Mouse (Mus musculus): ENCODE data around the gene Trim12c. TPM values are rescaled to one million over a fixed set of nuclear protein-coding genes. Genes with fewer than 3 reads are reported as not detected.

Trim12c gene
- polyA plus RNA-seq, 1 experiment from 2014 or later = 3.1 TPM

- ATAC-seq (peak; percentile 70), DNase-seq (ENCODE audit: low spot score) (peak; percentile 46)
- H3K4me2 ChIP-seq (replicated peaks; ENCODE audit: low read depth, low read length) = peak overlapping the region; percentile 46
- WGBS = 8% methylated on average over 15 of the region's 15 CpGs
- H3K9me3 ChIP-seq (ENCODE audit: low read length) = no peaks in the 10 kb centered on the region
- TF ChIP-seq CTCF (IDR thresholded peaks at IDR 0.05) (no peak), EP300 (IDR thresholded peaks at IDR 0.05) (no peak)
- peak overlapping the region; percentile 53 for H3K4me3 ChIP-seq (ENCODE audit: low read depth, low read length)
- H3K9ac ChIP-seq (replicated peaks; ENCODE audit: low read depth) = peak overlapping the region; percentile 17; the same call in 1 of the 2 replicates
- no peaks in the 10 kb centered on the region for H3K36me3 ChIP-seq (ENCODE audit: insufficient read depth, low read length)
- peak overlapping the region; percentile 61; the same call in 1 of the 2 replicates for H3K27ac ChIP-seq (ENCODE audit: low read length)
- H3K4me1 ChIP-seq (ENCODE audit: insufficient read depth, low read depth, low read length) = no peaks in the 10 kb centered on the region
- no peaks in the 10 kb centered on the region for H3K27me3 ChIP-seq (replicated peaks; ENCODE audit: insufficient read depth, low read length)
Observed at GRCm38 (mm10) chr7:104314796-104315353, 38.3 kb downstream of the Trim12c start.

- WGBS = 76% methylated on average over 5 of the region's 5 CpGs
- no peak overlapping the region for H3K27ac ChIP-seq (ENCODE audit: low read length)
- no peak for DNase-seq (ENCODE audit: low spot score)
- no peak overlapping the region for H3K4me2 ChIP-seq (replicated peaks; ENCODE audit: low read depth, low read length)
- H3K36me3 ChIP-seq (ENCODE audit: insufficient read depth, low read length) = no peaks in the 10 kb centered on the region
- no peak for TF ChIP-seq EP300 (IDR thresholded peaks at IDR 0.05)
- H3K9me3 ChIP-seq (ENCODE audit: low read length) = no peaks in the 10 kb centered on the region
- no peaks in the 10 kb centered on the region for H3K27me3 ChIP-seq (replicated peaks; ENCODE audit: insufficient read depth, low read length)
- H3K9ac ChIP-seq (replicated peaks; ENCODE audit: low read depth) = no peak overlapping the region
- H3K4me3 ChIP-seq (ENCODE audit: low read depth, low read length) = no peak overlapping the region
- ATAC-seq = no peak
- no peaks in the 10 kb centered on the region for H3K4me1 ChIP-seq (ENCODE audit: insufficient read depth, low read depth, low read length)
Observed at GRCm38 (mm10) chr7:104291638-104292400, 61.3 kb downstream of the Trim12c start.

GRCm38 (mm10) chr7:104290641-104291040 lies 62.5 kb downstream of the Trim12c start:
- no peak overlapping the region for H3K4me2 ChIP-seq (replicated peaks; ENCODE audit: low read depth, low read length)
- TF ChIP-seq EP300 (IDR thresholded peaks at IDR 0.05) (no peak), CTCF (IDR thresholded peaks at IDR 0.05) (no peak)
- no peak for DNase-seq (ENCODE audit: low spot score)
- no peak for ATAC-seq
- no peaks in the 10 kb centered on the region for H3K9me3 ChIP-seq (ENCODE audit: low read length)
- H3K27me3 ChIP-seq (replicated peaks; ENCODE audit: insufficient read depth, low read length) = no peaks in the 10 kb centered on the region
- no peak overlapping the region for H3K4me3 ChIP-seq (ENCODE audit: low read depth, low read length)
- no peak overlapping the region for H3K27ac ChIP-seq (ENCODE audit: low read length)
- H3K36me3 ChIP-seq (ENCODE audit: insufficient read depth, low read length) = no peaks in the 10 kb centered on the region
- WGBS = 77% methylated on average over 1 of the region's 1 CpGs
- H3K9ac ChIP-seq (replicated peaks; ENCODE audit: low read depth) = no peak overlapping the region
- no peaks in the 10 kb centered on the region for H3K4me1 ChIP-seq (ENCODE audit: insufficient read depth, low read depth, low read length)

Other genes with a start within 250 kb of the Trim12c start
- gene Olfr646, start 248.5 kb downstream of the Trim12c start, polyA plus RNA-seq (2015; fragmentation: Nextera tagmentation; extraction: Ambion mirVana) = not detected in 2 replicates
- gene Ubqln5, start 223.5 kb downstream of the Trim12c start, polyA plus RNA-seq (2015; fragmentation: Nextera tagmentation; extraction: Ambion mirVana) = not detected in 2 replicates
- not detected in 2 replicates for gene Olfr643, start 216.0 kb downstream of the Trim12c start, polyA plus RNA-seq (2015; fragmentation: Nextera tagmentation; extraction: Ambion mirVana)
- not detected in 2 replicates for gene Ubqln3, start 210.1 kb downstream of the Trim12c start, polyA plus RNA-seq (2015; fragmentation: Nextera tagmentation; extraction: Ambion mirVana)
- gene Ubqlnl, start 202.8 kb downstream of the Trim12c start, polyA plus RNA-seq (2015; fragmentation: Nextera tagmentation; extraction: Ambion mirVana) = not detected in 2 replicates
- gene Olfm5, start 188.5 kb downstream of the Trim12c start, polyA plus RNA-seq (2015; fragmentation: Nextera tagmentation; extraction: Ambion mirVana) = not detected in 2 replicates
- gene Olfr648, start 170.0 kb downstream of the Trim12c start, polyA plus RNA-seq (2015; fragmentation: Nextera tagmentation; extraction: Ambion mirVana) = 0.13 TPM in 1 of 2 replicates, not detected in the other
- gene Olfr649, start 157.4 kb downstream of the Trim12c start, polyA plus RNA-seq (2015; fragmentation: Nextera tagmentation; extraction: Ambion mirVana) = not detected in 2 replicates
- gene Trim6, start 134.6 kb downstream of the Trim12c start, polyA plus RNA-seq (2015; fragmentation: Nextera tagmentation; extraction: Ambion mirVana) = 0.61 and 1.1 TPM in 2 replicates
- 6.5 and 7.3 TPM in 2 replicates for gene Trim34a, start 108.9 kb downstream of the Trim12c start, polyA plus RNA-seq (2015; fragmentation: Nextera tagmentation; extraction: Ambion mirVana)
- 1.1 and 1.6 TPM in 2 replicates for gene Trim5, start 65.3 kb downstream of the Trim12c start, polyA plus RNA-seq (2015; fragmentation: Nextera tagmentation; extraction: Ambion mirVana)
- 10.8 and 11.7 TPM in 2 replicates for gene Trim12a, start 37.9 kb downstream of the Trim12c start, polyA plus RNA-seq (2015; fragmentation: Nextera tagmentation; extraction: Ambion mirVana)
- 0.07 TPM in 1 of 2 replicates, not detected in the other for gene Trim34b, start 23.9 kb downstream of the Trim12c start, polyA plus RNA-seq (2015; fragmentation: Nextera tagmentation; extraction: Ambion mirVana)
- 0.52 and 0.75 TPM in 2 replicates for gene Trim30b, start 16.5 kb upstream of the Trim12c start, polyA plus RNA-seq (2015; fragmentation: Nextera tagmentation; extraction: Ambion mirVana)
- gene Trim30c, start 47.5 kb upstream of the Trim12c start, polyA plus RNA-seq (2015; fragmentation: Nextera tagmentation; extraction: Ambion mirVana) = 0.06 and 0.13 TPM in 2 replicates
- 5.2 and 5.3 TPM in 2 replicates for gene Trim30a, start 111.8 kb upstream of the Trim12c start, polyA plus RNA-seq (2015; fragmentation: Nextera tagmentation; extraction: Ambion mirVana)
- gene Trim30d, start 154.5 kb upstream of the Trim12c start, polyA plus RNA-seq (2015; fragmentation: Nextera tagmentation; extraction: Ambion mirVana) = 1.9 and 2.1 TPM in 2 replicates
- gene Olfr651, start 196.8 kb upstream of the Trim12c start, polyA plus RNA-seq (2015; fragmentation: Nextera tagmentation; extraction: Ambion mirVana) = not detected in 2 replicates
- gene Olfr652, start 207.5 kb upstream of the Trim12c start, polyA plus RNA-seq (2015; fragmentation: Nextera tagmentation; extraction: Ambion mirVana) = not detected in 2 replicates
- not detected in 2 replicates for gene Olfr653, start 224.0 kb upstream of the Trim12c start, polyA plus RNA-seq (2015; fragmentation: Nextera tagmentation; extraction: Ambion mirVana)
- not detected in 2 replicates for gene Olfr654, start 233.7 kb upstream of the Trim12c start, polyA plus RNA-seq (2015; fragmentation: Nextera tagmentation; extraction: Ambion mirVana)
- not detected in 2 replicates for gene Olfr655, start 248.4 kb upstream of the Trim12c start, polyA plus RNA-seq (2015; fragmentation: Nextera tagmentation; extraction: Ambion mirVana)

Data from lung, postnatal 0 days (tissue).